Mouse (Mus musculus): ENCODE data around the gene Otogl. TPM values are rescaled to one million over a fixed set of nuclear protein-coding genes. Genes with fewer than 3 reads are reported as not detected.

The Otogl gene
- polyA plus RNA-seq (2016; fragmentation: Nextera tagmentation; extraction: Ambion mirVana), result 0.23 and 0.24 TPM in 2 replicates

DNA sequence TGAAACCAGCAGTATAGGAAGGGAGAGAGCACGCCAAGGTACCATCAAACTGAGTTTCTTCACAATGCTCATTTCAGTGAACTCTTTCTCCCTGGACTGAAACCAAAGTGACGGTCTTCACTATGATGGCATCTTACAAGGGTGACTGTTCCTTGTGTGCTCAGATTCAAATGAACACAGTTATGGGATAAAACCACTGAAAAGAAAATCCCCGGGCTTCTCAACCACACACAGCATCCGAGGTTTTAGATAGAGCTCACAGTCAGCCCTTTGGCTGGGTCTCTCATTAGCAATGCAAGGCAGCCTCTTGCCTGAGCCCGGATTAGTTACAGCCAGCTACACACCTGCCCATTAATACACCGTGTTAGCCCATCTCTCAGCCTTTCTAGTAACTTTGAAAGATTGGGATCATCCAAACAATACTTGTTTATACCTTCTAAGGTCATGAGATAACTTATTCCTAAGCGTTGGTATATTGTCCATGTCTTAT lies at the start of gene Otogl:
TSS of gene Otogl (minus strand) at position 51 of the 490 bp plus-strand sequence.
- H3K36me3 ChIP-seq, result no peaks in the 10 kb centered on the region

DNA sequence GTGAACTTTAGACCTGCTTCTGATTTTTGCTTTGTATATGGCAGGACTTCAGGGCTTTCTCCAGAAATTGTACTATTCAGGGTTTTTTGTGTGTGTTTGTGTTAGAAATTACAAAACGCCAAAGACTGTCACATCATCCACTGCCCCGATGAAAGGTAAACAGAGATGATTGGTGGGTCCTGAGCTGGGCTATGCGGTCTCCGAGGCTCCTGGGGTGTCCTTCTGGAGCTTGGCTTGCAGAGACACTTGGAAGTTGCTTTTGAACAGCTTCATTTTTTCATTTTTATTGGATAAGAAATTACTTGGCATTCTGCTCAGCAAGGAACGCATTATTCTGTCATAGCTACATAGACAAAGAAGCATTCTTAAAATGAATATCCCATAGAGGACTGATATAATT lies 44.7 kb upstream of the Otogl start:
- H3K4me1 ChIP-seq (replicated peaks), result no peaks in the 10 kb centered on the region
- no peak overlapping the region for H3K27ac ChIP-seq
- H3K9me3 ChIP-seq, result no peaks in the 10 kb centered on the region
- H3K4me2 ChIP-seq, result no peak overlapping the region
- no peaks in the 10 kb centered on the region for H3K36me3 ChIP-seq
- H3K27me3 ChIP-seq, result no peaks in the 10 kb centered on the region
- no peak overlapping the region for H3K4me3 ChIP-seq (replicated peaks)
- no peak overlapping the region for H3K9ac ChIP-seq (replicated peaks)
- no peak for ATAC-seq (ENCODE audit: insufficient number of reproducible peaks, insufficient read depth, low FRiP score, low TSS enrichment, low read depth)
- 91% methylated on average over 5 of the region's 5 CpGs for WGBS

More for the DNA sequence above, at the start of gene Otogl:
- no peak for ATAC-seq (ENCODE audit: insufficient number of reproducible peaks, insufficient read depth, low FRiP score, low TSS enrichment, low read depth)
- H3K4me1 ChIP-seq (replicated peaks), result no peaks in the 10 kb centered on the region
- 57% methylated on average over 7 of the region's 7 CpGs for WGBS
- no peak within 1 kb of the TSS for H3K27ac ChIP-seq
- H3K9me3 ChIP-seq, result peaks cover 8% of the 10 kb centered on the region; the same call in 1 of the 2 replicates
- H3K27me3 ChIP-seq, result no peaks in the 10 kb centered on the region
- H3K4me3 ChIP-seq (replicated peaks), result no peak within 1 kb of the TSS
- H3K4me2 ChIP-seq, result no peak within 1 kb of the TSS
- no peak within 1 kb of the TSS for H3K9ac ChIP-seq (replicated peaks)

DNA sequence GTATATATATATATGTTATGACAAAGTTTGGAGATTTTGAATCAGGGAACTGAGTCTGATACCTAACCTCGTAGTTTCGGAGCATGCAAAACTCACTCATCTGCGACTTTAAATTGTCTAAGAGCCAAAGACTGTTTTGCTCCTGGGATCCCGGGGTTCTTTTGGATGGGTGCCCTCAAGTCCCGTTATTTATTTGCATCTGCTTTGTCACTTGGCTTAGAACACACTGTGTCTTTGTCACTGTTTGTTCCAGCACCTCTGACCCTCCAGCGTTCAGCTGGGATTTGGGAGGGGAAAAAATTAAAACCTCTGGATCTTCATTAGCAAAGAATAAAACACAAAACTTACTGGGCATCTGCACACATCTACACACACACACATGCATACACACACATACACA lies 42.5 kb upstream of the Otogl start:
- H3K27ac ChIP-seq, result no peak overlapping the region
- no peaks in the 10 kb centered on the region for H3K36me3 ChIP-seq
- H3K27me3 ChIP-seq, result no peaks in the 10 kb centered on the region
- no peaks in the 10 kb centered on the region for H3K9me3 ChIP-seq
- no peaks in the 10 kb centered on the region for H3K4me1 ChIP-seq (replicated peaks)
- H3K9ac ChIP-seq (replicated peaks), result no peak overlapping the region
- H3K4me3 ChIP-seq (replicated peaks), result no peak overlapping the region
- ATAC-seq (ENCODE audit: insufficient number of reproducible peaks, insufficient read depth, low FRiP score, low TSS enrichment, low read depth), result no peak
- no peak overlapping the region for H3K4me2 ChIP-seq
- WGBS, result 83% methylated on average over 6 of the region's 6 CpGs

DNA sequence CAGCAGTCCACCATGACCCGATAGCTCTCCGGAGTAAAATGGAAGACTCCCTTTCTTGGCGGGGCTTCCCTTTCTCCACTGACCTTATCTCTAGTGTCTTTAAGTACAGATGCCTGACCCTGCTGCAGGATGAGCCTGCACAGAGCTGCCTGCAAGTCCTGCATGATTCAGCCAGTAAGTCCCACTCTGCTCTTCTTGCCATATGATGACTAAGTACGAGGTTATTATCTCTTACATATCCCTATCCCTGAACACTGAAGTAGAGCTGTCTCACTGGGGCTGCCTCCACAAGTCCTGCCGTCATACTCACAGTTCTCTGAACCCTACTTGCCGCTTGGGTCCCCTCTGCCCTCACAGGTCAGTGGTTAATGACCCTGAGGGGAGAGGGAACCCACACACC lies 39.7 kb upstream of the Otogl start:
- 86% methylated on average over 6 of the region's 6 CpGs for WGBS
- Histone ChIP-seq H3K4me1 (replicated peaks) (no peaks in the 10 kb centered on the region), H3K36me3 (no peaks in the 10 kb centered on the region)

DNA sequence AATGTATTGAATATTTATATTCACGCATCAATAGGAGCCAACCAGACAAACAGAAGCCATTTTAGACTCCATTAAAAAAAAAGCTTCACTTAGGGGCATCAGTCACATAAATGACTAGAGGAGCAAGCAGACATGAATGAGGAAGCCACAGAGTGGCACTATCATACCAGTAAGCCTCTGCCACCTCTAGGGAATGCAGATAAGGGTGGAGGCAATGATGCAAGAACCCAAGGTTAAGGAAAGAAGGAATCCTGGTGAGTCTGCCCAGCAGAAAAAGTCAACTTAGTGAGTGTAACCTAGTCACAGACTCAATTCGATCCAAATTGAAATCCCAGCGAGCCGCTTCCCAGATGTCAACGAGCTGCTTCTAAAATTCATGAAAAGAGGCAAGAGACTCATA lies 38.0 kb upstream of the Otogl start:
- Histone ChIP-seq H3K4me1 (replicated peaks) (no peaks in the 10 kb centered on the region), H3K27me3 (no peaks in the 10 kb centered on the region), H3K27ac (no peak overlapping the region), H3K36me3 (no peaks in the 10 kb centered on the region), H3K9me3 (no peaks in the 10 kb centered on the region), H3K4me2 (no peak overlapping the region), H3K4me3 (replicated peaks) (no peak overlapping the region), H3K9ac (replicated peaks) (no peak overlapping the region)
- 85% methylated on average over 5 of the region's 5 CpGs for WGBS
- no peak for ATAC-seq (ENCODE audit: insufficient number of reproducible peaks, insufficient read depth, low FRiP score, low TSS enrichment, low read depth)

More for the DNA sequence above, 39.7 kb upstream of the Otogl start:
- H3K9ac ChIP-seq (replicated peaks), result no peak overlapping the region
- no peak overlapping the region for H3K4me3 ChIP-seq (replicated peaks)
- H3K4me2 ChIP-seq, result no peak overlapping the region
- ATAC-seq (ENCODE audit: insufficient number of reproducible peaks, insufficient read depth, low FRiP score, low TSS enrichment, low read depth), result no peak
- H3K27me3 ChIP-seq, result no peaks in the 10 kb centered on the region
- H3K27ac ChIP-seq, result no peak overlapping the region
- no peaks in the 10 kb centered on the region for H3K9me3 ChIP-seq

DNA sequence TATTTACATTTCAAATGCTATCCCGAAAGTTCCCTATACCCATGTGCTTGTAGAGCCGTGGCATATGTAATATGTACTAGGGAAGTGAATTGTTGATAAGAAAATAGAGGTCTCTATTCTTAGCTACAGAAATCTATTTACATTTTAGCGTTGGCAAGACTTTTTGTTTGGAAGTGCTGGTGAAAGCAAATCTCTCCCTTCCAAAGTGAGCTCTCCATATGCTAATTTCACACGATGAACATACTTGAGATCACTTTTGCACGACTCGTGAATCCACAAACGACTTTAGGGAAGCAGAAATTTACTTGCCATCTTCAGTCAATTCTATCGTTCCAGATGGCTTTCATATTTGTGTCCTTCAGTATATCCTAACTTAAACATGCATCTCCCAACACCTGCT lies 36.7 kb upstream of the Otogl start:
- Histone ChIP-seq H3K4me3 (replicated peaks) (no peak overlapping the region), H3K36me3 (no peaks in the 10 kb centered on the region), H3K9me3 (no peaks in the 10 kb centered on the region), H3K27ac (no peak overlapping the region), H3K4me1 (replicated peaks) (no peaks in the 10 kb centered on the region), H3K9ac (replicated peaks) (no peak overlapping the region), H3K27me3 (no peaks in the 10 kb centered on the region), H3K4me2 (no peak overlapping the region)
- WGBS, result 87% methylated on average over 8 of the region's 8 CpGs
- no peak for ATAC-seq (ENCODE audit: insufficient number of reproducible peaks, insufficient read depth, low FRiP score, low TSS enrichment, low read depth)

DNA sequence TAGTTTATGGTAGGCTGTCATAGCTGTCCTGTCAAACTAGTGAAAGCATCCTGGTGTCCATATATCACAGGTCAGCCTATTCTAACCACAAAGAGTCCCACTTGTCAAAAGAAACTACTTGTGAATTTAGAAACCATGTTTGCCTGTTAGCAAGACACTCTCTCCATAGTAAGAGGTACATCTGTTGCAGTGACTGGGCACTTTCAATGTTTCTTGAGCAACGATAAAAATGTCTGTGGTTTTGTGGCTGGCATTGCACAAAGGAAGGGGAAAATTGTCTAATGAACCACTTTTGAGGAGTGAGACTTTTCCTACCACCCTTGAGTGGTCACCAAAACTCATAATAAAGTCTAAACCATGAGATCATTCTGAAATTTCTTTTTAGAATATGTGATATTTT lies 36.1 kb upstream of the Otogl start:
- no peak for ATAC-seq (ENCODE audit: insufficient number of reproducible peaks, insufficient read depth, low FRiP score, low TSS enrichment, low read depth)
- no peaks in the 10 kb centered on the region for H3K4me1 ChIP-seq (replicated peaks)
- WGBS, result 85% methylated on average over 1 of the region's 1 CpGs

DNA sequence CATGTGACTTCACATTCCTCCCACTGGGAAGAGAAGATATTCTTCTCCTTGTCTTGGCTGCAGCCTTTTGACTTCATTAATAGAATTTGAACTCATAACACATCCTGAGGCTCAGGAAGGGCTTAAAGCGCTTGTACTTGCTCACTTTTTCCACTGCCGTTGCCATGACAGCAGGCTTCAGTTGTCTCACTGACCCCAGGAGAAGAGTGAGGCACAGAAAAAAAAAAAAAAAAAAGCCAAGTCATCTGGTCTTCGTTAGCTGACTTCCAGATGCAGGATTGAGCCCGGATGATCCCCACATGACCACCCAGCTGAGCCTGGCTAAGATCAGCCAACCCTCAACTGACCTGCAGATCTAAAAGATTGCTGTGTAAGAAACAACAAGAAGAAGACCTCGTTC lies 34.4 kb upstream of the Otogl start:
- ATAC-seq (ENCODE audit: insufficient number of reproducible peaks, insufficient read depth, low FRiP score, low TSS enrichment, low read depth), result peak; percentile 42; the same call in 1 of the 2 replicates
- Histone ChIP-seq H3K4me2 (no peak overlapping the region), H3K4me1 (replicated peaks) (no peaks in the 10 kb centered on the region), H3K9ac (replicated peaks) (no peak overlapping the region), H3K27me3 (no peaks in the 10 kb centered on the region), H3K27ac (no peak overlapping the region), H3K4me3 (replicated peaks) (no peak overlapping the region), H3K36me3 (no peaks in the 10 kb centered on the region), H3K9me3 (no peaks in the 10 kb centered on the region)
- WGBS, result 19% methylated on average over 5 of the region's 5 CpGs

More for the DNA sequence above, 36.1 kb upstream of the Otogl start:
- Histone ChIP-seq H3K9ac (replicated peaks) (no peak overlapping the region), H3K27me3 (no peaks in the 10 kb centered on the region), H3K9me3 (no peaks in the 10 kb centered on the region), H3K27ac (no peak overlapping the region), H3K4me3 (replicated peaks) (no peak overlapping the region), H3K36me3 (no peaks in the 10 kb centered on the region), H3K4me2 (no peak overlapping the region)

DNA sequence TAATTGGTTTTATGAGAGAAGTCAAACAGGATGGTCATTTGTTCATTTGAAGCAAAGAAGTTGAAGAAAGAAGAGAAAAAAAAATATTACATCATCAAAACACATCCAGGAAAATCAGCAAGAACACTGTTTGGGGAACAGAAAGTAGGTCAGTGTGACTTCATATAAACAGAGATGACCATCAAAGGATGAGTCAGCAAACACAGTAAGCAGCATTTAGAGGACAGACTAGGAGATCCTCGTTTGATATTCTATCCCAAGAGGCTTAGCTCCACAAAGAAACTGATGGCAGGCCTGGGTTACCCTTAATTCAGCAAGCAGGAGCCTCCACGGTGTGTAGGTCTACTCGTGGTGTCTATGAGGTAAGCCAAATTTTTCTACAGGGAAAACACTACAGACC lies 31.9 kb upstream of the Otogl start:
- Histone ChIP-seq H3K9ac (replicated peaks) (no peak overlapping the region), H3K9me3 (no peaks in the 10 kb centered on the region), H3K27me3 (no peaks in the 10 kb centered on the region)

DNA sequence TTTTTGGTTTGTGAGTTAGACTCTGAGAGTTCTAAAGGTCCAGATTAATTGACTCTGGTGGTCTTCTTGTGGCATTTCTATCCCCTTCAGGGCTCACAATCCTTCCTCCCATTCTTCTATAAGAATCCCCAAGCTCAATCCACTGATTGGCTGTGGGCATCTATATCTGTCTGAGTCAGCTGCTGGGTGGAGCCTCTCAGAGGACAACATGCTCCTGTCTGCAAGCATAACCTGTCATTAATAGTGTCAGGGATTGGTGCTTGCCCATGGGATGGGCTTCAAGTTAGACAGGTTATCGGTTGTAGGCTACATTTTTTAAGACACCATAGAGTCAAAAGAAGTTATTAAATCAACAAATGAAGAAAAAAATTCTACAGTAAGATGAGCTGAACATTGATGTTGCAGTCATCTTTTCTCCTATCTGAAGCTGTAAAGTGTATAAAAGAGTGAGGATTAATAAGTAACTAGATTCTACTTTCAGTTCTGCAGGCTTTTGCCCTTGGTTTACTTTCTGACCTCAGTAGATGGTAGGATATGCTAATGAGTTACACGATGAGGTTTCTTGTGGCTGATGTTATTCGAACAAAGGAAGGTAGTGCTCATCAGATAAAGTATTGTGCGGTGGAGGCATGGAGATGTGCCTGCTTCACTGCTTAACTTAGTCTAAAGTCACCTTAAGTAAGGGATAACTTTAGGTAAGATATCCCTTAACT lies 29.4 kb upstream of the Otogl start:
- no peak overlapping the region for H3K4me3 ChIP-seq (replicated peaks)
- H3K27ac ChIP-seq, result no peak overlapping the region
- H3K4me2 ChIP-seq, result no peak overlapping the region
- no peaks in the 10 kb centered on the region for H3K36me3 ChIP-seq
- H3K4me1 ChIP-seq (replicated peaks), result no peaks in the 10 kb centered on the region
- no peaks in the 10 kb centered on the region for H3K9me3 ChIP-seq
- H3K9ac ChIP-seq (replicated peaks), result no peak overlapping the region
- ATAC-seq (ENCODE audit: insufficient number of reproducible peaks, insufficient read depth, low FRiP score, low TSS enrichment, low read depth), result no peak
- H3K27me3 ChIP-seq, result no peaks in the 10 kb centered on the region
- 94% methylated on average over 4 of the region's 4 CpGs for WGBS

More for the DNA sequence above, 31.9 kb upstream of the Otogl start:
- 75% methylated on average over 3 of the region's 3 CpGs for WGBS
- no peak for ATAC-seq (ENCODE audit: insufficient number of reproducible peaks, insufficient read depth, low FRiP score, low TSS enrichment, low read depth)
- Histone ChIP-seq H3K27ac (no peak overlapping the region), H3K4me2 (no peak overlapping the region), H3K4me3 (replicated peaks) (no peak overlapping the region), H3K4me1 (replicated peaks) (no peaks in the 10 kb centered on the region), H3K36me3 (no peaks in the 10 kb centered on the region)

DNA sequence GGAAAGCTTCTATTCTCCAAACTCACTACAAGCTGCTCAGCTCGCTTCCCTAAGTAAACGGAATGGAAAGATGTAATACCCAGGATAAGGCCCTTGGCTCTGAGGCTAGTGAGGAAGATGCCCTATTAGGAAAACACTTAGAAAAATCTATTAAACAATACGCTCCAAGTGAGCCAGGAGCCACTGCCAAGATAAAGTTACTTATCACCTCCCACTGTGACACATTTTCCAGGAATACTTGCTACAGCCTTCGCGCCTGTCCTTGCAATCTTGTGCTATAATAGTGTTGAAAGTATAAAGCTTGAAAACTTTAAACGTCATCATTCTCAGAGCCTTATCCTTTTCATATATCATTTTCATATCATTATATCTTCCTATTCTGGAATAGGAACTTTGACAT lies 28.4 kb upstream of the Otogl start:
- H3K36me3 ChIP-seq, result no peaks in the 10 kb centered on the region
- H3K4me3 ChIP-seq (replicated peaks), result no peak overlapping the region
- WGBS, result 90% methylated on average over 6 of the region's 6 CpGs
- no peak overlapping the region for H3K4me2 ChIP-seq
- no peaks in the 10 kb centered on the region for H3K9me3 ChIP-seq
- H3K27ac ChIP-seq, result no peak overlapping the region
- no peak overlapping the region for H3K9ac ChIP-seq (replicated peaks)
- no peaks in the 10 kb centered on the region for H3K4me1 ChIP-seq (replicated peaks)
- ATAC-seq (ENCODE audit: insufficient number of reproducible peaks, insufficient read depth, low FRiP score, low TSS enrichment, low read depth), result no peak
- no peaks in the 10 kb centered on the region for H3K27me3 ChIP-seq

DNA sequence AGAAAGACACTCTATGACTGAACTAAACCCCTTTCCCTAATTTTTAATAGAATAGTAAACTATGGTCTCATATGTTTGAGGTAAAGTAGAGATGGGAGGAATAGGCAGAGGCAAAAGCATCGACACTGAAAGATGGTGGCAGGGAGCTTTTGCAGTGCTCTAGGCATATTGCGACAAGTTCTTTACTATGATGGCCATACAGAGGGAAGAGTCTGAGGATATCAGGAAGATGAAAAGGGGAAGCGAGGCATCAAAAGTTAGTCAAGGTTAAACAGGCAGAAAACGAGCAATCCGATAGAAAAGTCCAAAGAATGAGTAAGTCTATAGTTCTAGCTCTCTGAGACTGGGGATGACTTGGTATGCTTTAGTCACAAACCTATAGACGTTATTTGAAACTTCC lies 27.9 kb upstream of the Otogl start:
- WGBS, result 85% methylated on average over 6 of the region's 6 CpGs
- no peaks in the 10 kb centered on the region for H3K36me3 ChIP-seq
- no peak for ATAC-seq (ENCODE audit: insufficient number of reproducible peaks, insufficient read depth, low FRiP score, low TSS enrichment, low read depth)
- H3K9me3 ChIP-seq, result no peaks in the 10 kb centered on the region
- H3K4me2 ChIP-seq, result no peak overlapping the region
- H3K27ac ChIP-seq, result no peak overlapping the region
- no peaks in the 10 kb centered on the region for H3K4me1 ChIP-seq (replicated peaks)
- H3K9ac ChIP-seq (replicated peaks), result no peak overlapping the region
- H3K4me3 ChIP-seq (replicated peaks), result no peak overlapping the region
- H3K27me3 ChIP-seq, result no peaks in the 10 kb centered on the region

All from limb, embryonic 12.5 days (tissue).